Mouse (Mus musculus) CH12.LX (cell line): ENCODE measurements around the gene Tubgcp6.

Experiments
- BHLHE40 ChIP-seq: IDR thresholded peaks from 2 replicates; pipeline ENCODE4 v1.6.1; 2011; ENCODE audit warnings: mild to moderate bottlenecking, low read depth, low read length, improper control_type of control experiment
- CTCF ChIP-seq, 2 experiments: IDR thresholded peaks in 1 of 2; conservative IDR thresholded peaks in 1 of 2; 2 replicates each; pipeline ENCODE4 v1.5.1; 2011 to 2012; ENCODE audit warnings: low read depth in 2 of 2, low read length in 2 of 2, improper control_type of control experiment in 1 of 2, inconsistent platforms in 1 of 2, mild to moderate bottlenecking in 1 of 2, moderate library complexity in 1 of 2
- EP300 ChIP-seq: IDR thresholded peaks from 2 replicates; pipeline ENCODE4 v1.6.1; 2011; ENCODE audit warnings: low read length, improper control_type of control experiment
- IRF4 ChIP-seq: IDR thresholded peaks from 2 replicates; pipeline ENCODE4 v1.6.1; 2014; ENCODE audit warnings: low read depth, mild to moderate bottlenecking, inconsistent platforms, low read length, improper control_type of control experiment
- MAFK ChIP-seq: IDR thresholded peaks from 2 replicates; pipeline ENCODE4 v1.6.1; 2011; ENCODE audit warnings: low read length, improper control_type of control experiment; ENCODE audit not compliant: insufficient replicate concordance
- MAX ChIP-seq: IDR thresholded peaks from 2 replicates; pipeline ENCODE4 v1.6.1; 2011; ENCODE audit warnings: low read length, improper control_type of control experiment
- MAZ ChIP-seq: IDR thresholded peaks from 2 replicates; pipeline ENCODE4 v1.6.1; 2012; ENCODE audit warnings: low read depth, mild to moderate bottlenecking, inconsistent platforms, low read length, improper control_type of control experiment, moderate library complexity
- POLR2A ChIP-seq: IDR thresholded peaks from 2 replicates; pipeline ENCODE4 v1.6.1; 2011; ENCODE audit warnings: low read depth, mild to moderate bottlenecking, improper control_type of control experiment, low read length
- RCOR1 ChIP-seq: conservative IDR thresholded peaks from 2 replicates; pipeline ENCODE4 v1.6.1; 2012; ENCODE audit warnings: low read depth, mild to moderate bottlenecking, inconsistent platforms, low read length, improper control_type of control experiment
- ZKSCAN1 ChIP-seq: IDR thresholded peaks from 2 replicates; pipeline ENCODE4 v1.6.1; 2012; ENCODE audit warnings: low read depth, inconsistent platforms, low read length, improper control_type of control experiment, borderline replicate concordance

DNA sequence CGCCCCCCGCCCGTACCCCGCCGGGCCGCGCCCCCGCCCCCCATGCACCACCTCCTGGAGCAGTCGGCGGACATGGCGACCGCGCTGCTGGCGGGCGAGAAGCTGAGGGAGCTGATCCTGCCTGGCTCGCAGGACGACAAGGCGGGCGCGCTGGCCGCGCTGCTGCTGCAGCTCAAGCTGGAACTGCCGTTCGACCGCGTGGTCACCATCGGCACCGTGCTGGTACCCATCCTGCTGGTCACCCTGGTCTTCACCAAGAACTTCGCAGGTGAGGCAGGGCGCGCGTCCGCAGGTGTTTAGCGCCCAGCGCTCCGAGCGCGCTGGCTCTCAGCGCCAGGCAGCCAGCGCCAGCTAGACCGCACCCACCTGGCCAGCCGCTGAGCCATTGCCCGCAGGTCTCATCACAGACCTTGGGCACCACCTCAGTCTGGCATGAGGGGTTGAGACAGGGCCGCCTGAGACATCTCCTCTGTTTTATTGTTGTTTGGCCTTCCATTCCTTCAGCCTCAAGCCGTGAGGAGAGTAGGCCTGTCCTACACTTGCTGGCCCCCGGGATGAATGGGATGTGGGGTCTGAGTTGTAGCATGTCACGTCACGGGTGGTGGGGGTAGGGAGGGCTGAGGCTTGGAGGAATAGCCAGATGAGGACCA lies 62.8 kb downstream of the Tubgcp6 start:
- TF ChIP-seq MAFK = no peak
- no peak for TF ChIP-seq RCOR1
- TF ChIP-seq MAZ = no peak
- TF ChIP-seq CTCF (conservative IDR thresholded peaks at IDR 0.05 in 1 of 2, IDR thresholded peaks at IDR 0.05 in 1 of 2; ENCODE audit: low read depth in 2 of 2, low read length in 2 of 2) = no peak
- no peak for TF ChIP-seq MAX
- TF ChIP-seq IRF4 = no peak
- TF ChIP-seq EP300 = no peak
- TF ChIP-seq BHLHE40 = no peak
- no peak for TF ChIP-seq ZKSCAN1
- TF ChIP-seq POLR2A = no peak
